Mouse (Mus musculus): ENCODE data around the gene Draxin.
"Not testable (repeated sequence)": the region's sequence is repeated elsewhere in the genome, so short reads cannot be mapped to it uniquely, and the experiment has no call there.

The Draxin gene

GRCm38 (mm10) chr4:148130561-148131413, at the start of gene Draxin:
TSS of gene Draxin (minus strand) at chr4:148130698.
- DNase-seq (ENCODE audit: low spot score) = peak; percentile 39

- no peak for DNase-seq (ENCODE audit: low spot score)
Measured at GRCm38 (mm10) chr4:148177716-148178115, 47.2 kb upstream of the Draxin start.

- not testable (repeated sequence) for DNase-seq (ENCODE audit: low spot score)
Measured at GRCm38 (mm10) chr4:148176603-148177002, 46.1 kb upstream of the Draxin start.

GRCm38 (mm10) chr4:148174495-148174862, 44.0 kb upstream of the Draxin start:
- no peak for DNase-seq (ENCODE audit: low spot score)

- no peak for DNase-seq (ENCODE audit: low spot score)
Measured at GRCm38 (mm10) chr4:148173811-148174494, 43.5 kb upstream of the Draxin start.

- DNase-seq (ENCODE audit: low spot score) = no peak
Measured at GRCm38 (mm10) chr4:148171261-148171660, 40.8 kb upstream of the Draxin start.

GRCm38 (mm10) chr4:148170842-148171241, 40.3 kb upstream of the Draxin start:
- DNase-seq (ENCODE audit: low spot score) = peak; percentile 36

- no peak for DNase-seq (ENCODE audit: low spot score)
Measured at GRCm38 (mm10) chr4:148169586-148169985, 39.1 kb upstream of the Draxin start.

- DNase-seq (ENCODE audit: low spot score) = peak; percentile 33
Measured at GRCm38 (mm10) chr4:148168287-148168686, 37.8 kb upstream of the Draxin start.

GRCm38 (mm10) chr4:148166986-148167385, 36.5 kb upstream of the Draxin start:
- DNase-seq (ENCODE audit: low spot score) = peak; percentile 46

GRCm38 (mm10) chr4:148166431-148166830, 35.9 kb upstream of the Draxin start:
- DNase-seq (ENCODE audit: low spot score) = no peak

- no peak for DNase-seq (ENCODE audit: low spot score)
Measured at GRCm38 (mm10) chr4:148165551-148165950, 35.1 kb upstream of the Draxin start.

- DNase-seq (ENCODE audit: low spot score) = no peak
Measured at GRCm38 (mm10) chr4:148164461-148164860, 34.0 kb upstream of the Draxin start.

GRCm38 (mm10) chr4:148164002-148164439, 33.5 kb upstream of the Draxin start:
- peak; percentile 52 for DNase-seq (ENCODE audit: low spot score)

- no peak for DNase-seq (ENCODE audit: low spot score)
Measured at GRCm38 (mm10) chr4:148160436-148161390, 30.2 kb upstream of the Draxin start, which contains the start of the genes Fbxo44 and Fbxo2. TSS of gene Fbxo44 (minus strand) at chr4:148160482. TSS of gene Fbxo2 (plus strand) at chr4:148160621.

GRCm38 (mm10) chr4:148159544-148160435, 29.3 kb upstream of the Draxin start:
- peak; percentile 81 for DNase-seq (ENCODE audit: low spot score)

GRCm38 (mm10) chr4:148158436-148159348, 28.2 kb upstream of the Draxin start:
- DNase-seq (ENCODE audit: low spot score) = no peak

GRCm38 (mm10) chr4:148154982-148155381, 24.5 kb upstream of the Draxin start:
- DNase-seq (ENCODE audit: low spot score) = no peak

GRCm38 (mm10) chr4:148154006-148154405, 23.5 kb upstream of the Draxin start:
- DNase-seq (ENCODE audit: low spot score) = no peak

GRCm38 (mm10) chr4:148152547-148152946, 22.0 kb upstream of the Draxin start:
- no peak for DNase-seq (ENCODE audit: low spot score)

Measured in ovary, postnatal 14 days (tissue).